Mouse (Mus musculus): ENCODE measurements around the gene Btbd3.

DNA sequence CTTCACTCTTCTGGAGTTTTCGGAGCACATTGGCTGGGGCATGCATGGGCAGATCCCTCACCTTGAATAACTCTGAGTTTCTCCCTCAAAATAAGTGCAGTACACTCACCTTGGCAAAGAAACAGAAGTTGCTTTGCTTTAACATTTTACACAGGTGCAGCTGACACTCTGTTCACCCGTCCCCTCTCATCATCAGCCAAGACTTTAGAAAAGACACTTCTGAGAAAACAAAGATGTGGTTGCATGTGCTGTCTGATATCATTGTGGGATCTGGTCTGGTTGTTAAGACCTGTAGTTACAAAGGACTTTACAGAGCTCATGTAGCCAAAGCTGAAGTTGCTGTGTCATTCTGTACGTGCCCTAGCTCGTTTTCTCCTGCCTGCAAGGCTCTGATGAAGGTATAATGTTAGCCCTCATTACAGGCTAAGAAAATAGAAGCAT, 64.7 kb downstream of the Btbd3 start:
- TF ChIP-seq CTCF (IDR thresholded peaks at IDR 0.05; ENCODE audit: control insufficient read depth, insufficient read depth, insufficient replicate concordance, low read depth, low read length) (no peak), POLR2A (IDR thresholded peaks at IDR 0.05; ENCODE audit: control insufficient read depth, low read depth, low read length) (no peak)
